Mouse (Mus musculus) lung, postnatal 0 days (tissue): ENCODE measurements at regions not wholly inside any gene's neighbourhood (a gene's known extent, or its start where the extent isn't known, plus 50 kb on each side); places are given as distances from the start of the nearest gene placed in this dataset.

Source experiments
- CTCF ChIP-seq: IDR thresholded peaks from 2 replicates; pipeline ENCODE4 v1.5.1; 2016; ENCODE audit warnings: antibody characterized with exemption, mild to moderate bottlenecking
- EP300 ChIP-seq: IDR thresholded peaks from 2 replicates; pipeline ENCODE4 v1.6.1; 2016; ENCODE audit warnings: antibody characterized with exemption, mild to moderate bottlenecking, control low read depth

DNA sequence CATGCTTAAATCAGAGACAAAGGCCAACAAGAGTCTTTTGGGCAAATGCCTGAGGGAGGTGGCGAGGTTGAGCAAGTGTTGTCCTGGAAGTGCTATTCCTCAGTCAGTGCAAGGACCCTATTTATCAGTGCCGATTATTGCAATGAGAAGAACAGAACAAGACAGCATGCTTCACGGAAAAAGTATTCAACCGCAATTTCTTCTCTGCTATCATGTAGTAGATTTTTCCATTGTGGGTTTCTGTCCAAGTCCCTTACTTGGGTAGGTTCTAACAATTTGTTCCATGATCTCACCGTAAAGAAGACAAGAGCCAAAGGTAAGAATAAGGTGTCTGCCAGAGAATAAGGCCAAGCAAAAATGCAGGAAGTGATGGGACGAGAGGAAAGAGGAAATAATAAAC is 186.2 kb downstream of the Arl4a start:
- no peak for TF ChIP-seq EP300
- TF ChIP-seq CTCF, result no peak
